Mouse (Mus musculus) urinary bladder, postnatal 25 days (tissue): ENCODE measurements around the gene M6pr.

Experiments used
- DNase-seq: peaks from one replicate; pipeline ENCODE4 v3.0.0; 2022; ENCODE audit warnings: low spot score

The M6pr gene

GRCm38 (mm10) chr6:122298223-122298609 is 10.3 kb upstream of the M6pr start:
- no peak for DNase-seq

- DNase-seq = no peak
Measured at GRCm38 (mm10) chr6:122299621-122300133, 8.8 kb upstream of the M6pr start.

DNA sequence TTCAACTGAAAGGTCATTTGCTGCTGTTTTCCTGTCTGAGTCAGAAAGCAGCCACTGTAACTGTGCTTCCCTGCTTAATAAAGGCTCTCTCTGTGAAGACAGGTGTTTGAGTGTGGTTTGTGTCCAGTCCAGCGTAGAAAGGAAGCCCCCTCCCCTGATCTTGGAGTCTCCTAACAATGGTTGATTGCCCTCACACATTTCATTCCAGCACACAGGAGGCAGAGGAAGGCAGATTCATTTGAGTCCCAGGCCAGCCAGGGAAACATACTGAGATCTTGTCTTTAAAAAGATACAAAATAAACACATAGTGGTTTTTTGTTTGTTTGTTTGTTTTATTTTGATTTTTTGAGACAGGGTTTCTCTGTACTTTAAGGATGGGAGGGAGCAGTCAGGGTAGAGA is 6.4 kb upstream of the M6pr start:
- no peak for DNase-seq

GRCm38 (mm10) chr6:122302661-122303060 is 5.9 kb upstream of the M6pr start:
- no peak for DNase-seq

DNA sequence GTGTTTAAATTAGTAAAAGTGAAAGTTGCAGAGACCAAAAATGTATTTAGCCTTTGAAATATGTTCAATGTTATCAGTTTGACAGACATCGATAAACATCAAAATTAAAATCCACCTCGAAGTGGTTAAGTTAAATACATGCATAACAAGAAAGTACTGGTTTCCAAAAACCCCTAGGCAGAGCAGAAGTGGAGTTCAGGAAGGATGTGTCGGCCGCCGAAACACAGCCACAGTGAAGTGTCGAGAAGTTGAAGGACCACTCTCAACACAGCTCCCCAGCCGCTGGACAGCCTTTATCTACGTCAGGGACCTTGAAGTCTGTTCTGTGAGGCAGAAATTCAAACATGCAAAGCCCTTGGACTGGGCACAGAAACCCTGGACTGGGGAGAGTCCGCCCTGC is 5.0 kb upstream of the M6pr start:
- DNase-seq = no peak

GRCm38 (mm10) chr6:122304355-122304754 is 4.2 kb upstream of the M6pr start:
- DNase-seq = peak; percentile 76

DNA sequence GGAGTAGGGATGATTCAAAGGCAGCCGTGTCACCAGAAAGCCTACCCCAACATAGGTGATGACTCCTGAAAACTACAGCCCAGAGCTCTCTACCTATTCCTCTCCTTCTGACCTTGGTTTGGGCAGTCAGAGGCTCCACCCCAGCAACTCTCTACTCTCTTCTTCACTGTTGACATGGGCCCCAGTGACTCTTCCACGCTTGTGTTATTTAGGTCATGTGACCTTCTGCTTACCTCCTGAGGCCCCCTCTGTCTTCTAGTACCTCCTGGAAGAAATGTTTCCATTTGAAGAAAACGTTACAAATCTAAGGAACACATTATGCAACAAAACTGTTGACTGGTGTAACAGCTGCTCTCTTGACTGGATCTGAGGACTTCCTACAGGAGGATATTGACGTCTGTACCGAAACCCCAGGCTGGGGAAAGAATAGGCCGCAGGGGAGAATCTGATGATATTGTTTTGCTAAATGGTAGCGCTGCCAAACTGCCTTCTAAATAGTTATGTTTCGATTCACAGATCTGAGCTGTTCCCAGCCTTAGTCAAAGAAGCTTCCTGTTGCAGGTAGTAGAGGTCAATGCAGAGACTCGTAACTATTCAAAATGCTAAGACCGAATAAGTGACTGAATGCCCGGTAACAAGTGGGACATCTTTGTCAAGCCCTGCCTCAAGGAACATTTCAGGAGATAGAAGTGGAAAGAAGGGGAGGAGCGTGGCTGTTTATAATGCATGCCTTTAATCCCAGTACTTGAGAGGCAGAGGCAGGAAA is 3.5 kb upstream of the M6pr start:
- DNase-seq = no peak

GRCm38 (mm10) chr6:122306707-122307106 is 1.8 kb upstream of the M6pr start:
- DNase-seq = no peak

GRCm38 (mm10) chr6:122308136-122308504 is 400 bp upstream of the M6pr start:
- DNase-seq = no peak

DNA sequence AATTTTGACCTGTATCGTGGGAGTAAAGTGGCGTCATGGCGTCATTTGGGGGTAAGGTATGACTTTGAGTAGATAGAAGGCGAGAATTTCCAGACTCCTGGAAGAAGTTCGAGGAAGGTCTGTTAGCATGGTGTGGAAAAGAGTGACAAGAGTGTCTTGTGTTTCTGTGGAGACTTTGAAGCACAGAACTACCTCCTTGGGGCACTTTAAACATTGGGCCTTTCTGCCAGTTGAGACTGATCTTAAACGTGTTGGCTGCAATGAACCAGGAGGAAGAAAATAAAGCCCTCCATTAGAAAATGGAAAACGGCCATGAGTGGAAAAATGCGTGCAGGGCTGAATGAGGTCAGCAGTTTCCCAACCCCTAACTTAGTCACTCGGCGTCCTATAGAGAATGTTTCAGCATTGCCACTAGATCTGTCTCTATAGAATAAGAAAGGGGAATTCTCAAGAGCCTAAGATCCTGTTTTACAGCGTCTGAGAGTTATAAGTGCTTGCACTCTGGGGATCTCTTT is 983 bp downstream of the M6pr start:
- DNase-seq = no peak

- no peak for DNase-seq
Measured at GRCm38 (mm10) chr6:122310187-122310820, 1.8 kb downstream of the M6pr start.

GRCm38 (mm10) chr6:122318726-122319125 is 10.2 kb downstream of the M6pr start:
- no peak for DNase-seq

DNA sequence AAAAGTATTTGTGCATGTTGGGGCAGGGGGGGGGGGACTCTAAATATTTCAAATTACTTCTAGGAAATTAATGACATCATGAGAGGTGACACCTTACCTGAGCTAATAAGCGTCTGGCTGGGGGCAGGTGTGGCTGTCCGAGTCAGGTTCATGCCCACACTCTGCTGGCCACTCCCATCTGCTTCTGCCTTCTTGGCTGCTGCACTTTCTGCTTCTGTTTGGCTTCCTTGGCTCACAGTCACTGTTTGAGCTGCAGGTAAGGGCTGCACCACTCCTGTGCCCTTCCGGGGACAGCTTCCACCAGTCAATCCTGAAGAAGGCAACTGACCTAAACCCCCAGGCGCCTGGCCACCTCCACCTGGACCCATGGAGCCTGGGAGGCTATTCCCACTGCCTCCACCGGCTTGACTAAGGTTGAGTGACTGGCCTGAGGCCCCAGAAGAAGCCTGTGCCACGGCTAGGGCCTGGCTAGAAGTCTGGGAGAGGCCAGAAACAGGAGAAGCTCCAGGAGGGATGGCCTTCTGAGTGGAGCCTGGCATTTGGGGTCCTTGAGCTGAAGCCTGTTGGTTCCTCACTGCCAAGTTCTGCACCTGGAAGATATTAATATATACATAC is 16.9 kb downstream of the M6pr start:
- DNase-seq = no peak

DNA sequence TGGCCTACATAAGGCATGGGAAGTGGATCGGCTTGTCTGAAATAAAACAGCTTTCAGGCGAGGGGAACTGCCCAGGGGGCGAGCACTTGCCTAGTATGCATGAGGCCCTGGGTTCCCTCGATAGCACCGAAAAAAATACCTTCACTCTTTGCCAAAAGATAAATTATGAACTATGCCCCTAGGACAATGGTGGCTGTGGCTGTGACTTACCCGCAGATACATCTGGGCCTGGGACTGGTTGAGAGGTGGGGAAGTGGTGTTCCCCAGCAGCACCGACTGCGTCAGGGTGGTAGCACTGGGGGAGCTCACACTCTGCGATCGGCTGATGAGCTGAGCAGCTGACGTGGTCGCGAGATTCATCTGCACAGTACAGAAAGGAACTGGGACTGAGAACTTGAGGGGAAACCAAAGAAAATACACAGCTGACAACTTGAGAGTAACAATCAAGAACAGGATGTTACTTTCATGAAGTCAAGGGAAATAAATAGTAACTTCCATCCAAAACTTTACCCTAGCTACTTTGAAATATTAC is 24.6 kb downstream of the M6pr start:
- DNase-seq = no peak

DNA sequence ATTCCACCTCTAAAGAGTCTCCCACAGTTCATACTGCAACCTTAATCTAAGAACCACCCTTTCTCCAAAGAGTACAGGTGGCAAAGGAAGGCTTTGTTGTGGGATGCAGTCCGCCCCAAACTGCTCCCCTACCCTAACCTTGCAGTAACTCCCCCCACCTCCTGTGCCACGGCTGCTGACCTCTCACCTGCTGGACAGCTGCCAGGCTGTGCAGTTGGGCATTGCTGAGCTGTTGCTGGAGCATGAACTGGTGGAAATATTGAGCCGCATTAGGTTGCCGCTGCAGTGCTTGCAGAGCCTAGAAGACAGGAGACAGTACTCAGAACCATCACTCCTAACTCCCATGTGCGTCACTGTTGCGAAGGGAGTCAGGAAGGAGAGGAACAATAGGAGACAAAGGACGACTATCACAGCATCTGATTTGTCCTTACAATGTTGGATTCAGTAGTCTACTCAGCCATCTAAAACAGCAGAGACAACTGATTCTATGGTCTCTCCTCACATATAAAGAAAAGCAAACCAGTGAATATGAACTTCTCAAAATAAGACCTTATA is 26.3 kb downstream of the M6pr start:
- DNase-seq = no peak

DNA sequence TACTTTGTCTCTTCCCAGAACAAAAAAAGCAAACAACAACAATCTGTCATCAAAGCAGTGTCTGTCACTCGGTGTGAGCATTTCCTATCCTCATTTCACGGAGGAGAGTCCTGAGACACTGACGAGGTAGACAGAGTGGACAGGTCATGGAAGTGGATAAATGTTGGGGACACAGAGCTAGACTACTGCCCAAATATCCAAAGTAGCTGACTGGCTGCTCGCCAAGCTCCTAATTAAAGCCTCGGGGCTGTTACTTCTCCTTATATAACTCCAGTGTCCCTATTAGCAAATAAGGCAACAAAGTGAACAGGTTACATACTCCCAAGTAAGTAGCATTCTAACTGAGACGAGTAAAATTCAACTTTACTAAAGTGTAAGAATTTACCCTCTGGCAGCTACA is 29.0 kb downstream of the M6pr start:
- DNase-seq = no peak

GRCm38 (mm10) chr6:122339047-122339647 is 30.6 kb downstream of the M6pr start:
- peak; percentile 53 for DNase-seq

DNA sequence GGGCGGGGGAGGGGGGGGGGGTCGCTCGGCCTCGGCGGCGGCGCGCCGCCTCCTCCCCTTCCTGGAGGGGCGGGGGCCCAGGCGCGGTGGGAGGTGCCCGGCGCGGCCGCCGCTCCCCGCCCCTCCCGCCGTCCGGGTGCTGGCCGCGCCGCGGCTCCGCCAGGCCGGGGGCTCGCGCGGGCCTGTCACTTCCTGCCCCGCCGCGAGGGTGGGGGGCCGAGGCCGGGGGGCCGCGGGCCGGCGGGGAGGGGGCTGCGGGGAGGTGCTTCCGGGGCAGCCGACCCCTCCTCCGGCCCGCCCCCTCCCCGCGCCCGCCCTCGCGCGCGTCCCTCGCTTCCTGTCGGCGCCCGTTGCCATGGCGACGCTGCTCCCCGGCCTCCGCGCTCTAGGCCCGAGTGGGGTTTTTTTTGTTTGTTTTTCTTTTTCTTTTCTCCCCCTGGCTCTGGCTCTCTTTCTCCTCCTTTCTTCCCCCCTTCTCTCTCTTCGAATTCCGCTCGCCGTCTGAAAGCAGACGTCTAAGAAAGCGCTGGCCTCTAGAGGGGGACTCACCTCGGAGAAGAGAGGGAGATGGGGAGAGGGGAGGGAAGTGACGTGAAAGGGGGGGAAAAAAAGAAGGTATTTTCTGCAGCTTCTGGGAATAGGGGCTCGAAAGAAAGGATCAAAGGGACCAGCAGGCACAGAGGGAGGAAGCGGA is 31.3 kb downstream of the M6pr start:
- peak; percentile 86 for DNase-seq

DNA sequence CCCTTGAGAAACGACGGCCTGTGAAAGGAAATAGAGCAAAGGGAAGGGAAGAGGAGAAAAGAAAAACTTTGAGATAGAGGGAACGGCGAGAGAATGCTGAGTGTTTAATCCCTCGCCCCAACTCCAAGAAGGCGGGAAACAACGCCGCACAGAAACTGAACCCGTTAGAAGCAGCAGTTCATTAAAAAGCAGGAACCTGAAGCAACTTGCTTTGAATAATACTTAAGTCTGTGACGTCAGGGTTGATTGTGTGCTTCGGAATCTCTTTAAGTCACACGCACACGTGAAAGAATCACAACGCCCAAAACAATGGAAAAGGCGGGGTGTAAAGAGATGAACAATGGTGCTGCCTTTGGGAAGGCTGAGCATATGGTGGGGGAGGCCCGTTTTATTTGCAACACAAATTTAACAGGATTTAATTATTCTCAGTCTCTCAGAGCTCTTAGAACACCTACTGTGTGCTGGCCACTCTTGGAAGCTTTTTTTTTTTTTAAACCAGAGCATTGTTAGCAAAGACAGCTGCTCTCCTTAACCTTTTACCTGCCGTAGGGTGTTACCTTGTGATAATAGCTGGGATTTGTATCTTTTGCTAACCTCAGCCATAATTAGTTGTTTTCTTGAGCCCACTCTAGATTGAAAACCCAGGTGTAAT is 32.0 kb downstream of the M6pr start, which contains the start of gene Phc1:
TSS of gene Phc1 (minus strand) at position 213 of the 652 bp plus-strand sequence.
- DNase-seq = no peak

- no peak for DNase-seq
Measured at GRCm38 (mm10) chr6:122341038-122341810, 32.7 kb downstream of the M6pr start.
